Mouse (Mus musculus) urinary bladder, postnatal 0 days (tissue): ENCODE results near the gene Atoh1. TPM values are rescaled to one million over a fixed set of nuclear protein-coding genes. Genes with fewer than 3 reads are reported as not detected.

ENCODE experiments used
- polyA plus RNA-seq: library from polyadenylated mRNA; unstranded; fragments of >200 nt; fragmentation: Nextera tagmentation; extraction: Ambion mirVana; gene quantifications from 2 replicates; pipeline ENCODE4 v1.2.1, GENCODE M21; 2015

Atoh1 gene
- polyA plus RNA-seq: not detected in 2 replicates

DNA sequence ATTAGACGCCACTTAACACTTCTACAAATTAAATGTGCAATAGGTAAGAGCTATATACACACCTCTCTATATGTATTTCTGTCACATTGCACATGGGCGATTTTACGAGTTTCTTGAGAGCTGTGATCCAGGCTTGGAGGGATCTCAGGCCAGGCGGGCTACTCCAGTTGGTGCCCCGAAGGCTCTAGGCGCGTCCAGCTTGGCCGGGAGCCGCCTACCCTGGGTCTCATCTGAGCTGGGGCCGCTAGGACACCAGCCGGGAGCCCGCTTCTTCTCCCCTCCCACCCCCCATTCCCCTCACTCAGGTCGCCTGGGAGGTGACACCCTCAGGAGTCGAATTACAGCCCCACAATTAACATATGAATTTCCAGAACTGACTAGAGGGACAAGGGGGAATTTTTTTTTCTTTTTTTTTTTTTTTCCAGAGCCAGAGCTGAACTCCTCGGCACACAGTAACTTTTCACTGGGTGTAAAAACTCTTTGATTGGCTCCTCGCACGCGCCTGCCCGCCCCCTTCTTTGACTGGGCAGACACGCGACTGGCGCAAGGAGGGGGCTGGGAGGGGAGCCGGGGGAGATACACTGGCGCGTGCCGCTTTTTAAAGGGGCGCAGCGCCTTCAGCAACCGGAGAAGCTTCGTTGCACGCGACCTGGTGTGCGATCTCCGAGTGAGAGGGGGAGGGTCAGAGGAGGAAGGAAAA is at the start of gene Atoh1:
TSS of gene Atoh1 (plus strand) at position 627 of the 700 bp plus-strand sequence.

